Mouse (Mus musculus) spleen, postnatal 10 days (tissue): ENCODE measurements around the gene Cd300a.

ENCODE experiments used
- DNase-seq, 2 experiments: peaks; one replicate each; pipeline ENCODE4 v3.0.0; 2021 to 2022; ENCODE audit warnings: low spot score in 2 of 2

Gene Cd300a

GRCm38 (mm10) chr11:114889991-114890518 lies at the start of gene Cd300a:
Gene Cd300a (plus strand): TSS chr11:114890041.
- no peak for DNase-seq

GRCm38 (mm10) chr11:114843818-114844463 lies 45.9 kb upstream of the Cd300a start:
- no peak for DNase-seq

- no peak for DNase-seq
Observed at GRCm38 (mm10) chr11:114844464-114845220, 45.2 kb upstream of the Cd300a start.

GRCm38 (mm10) chr11:114846336-114846735 lies 43.5 kb upstream of the Cd300a start:
- DNase-seq, result no peak

- DNase-seq, result no peak
Observed at GRCm38 (mm10) chr11:114847008-114847407, 42.8 kb upstream of the Cd300a start.

GRCm38 (mm10) chr11:114849572-114849971 lies 40.3 kb upstream of the Cd300a start:
- no peak for DNase-seq

GRCm38 (mm10) chr11:114850066-114850451 lies 39.8 kb upstream of the Cd300a start:
- DNase-seq, result no peak

- no peak for DNase-seq
Observed at GRCm38 (mm10) chr11:114850452-114851268, 39.2 kb upstream of the Cd300a start, which contains the start of gene Gprc5c. Gene Gprc5c (plus strand): TSS chr11:114851152.

- no peak for DNase-seq
Observed at GRCm38 (mm10) chr11:114851269-114851607, 38.6 kb upstream of the Cd300a start.

GRCm38 (mm10) chr11:114851608-114852310 lies 38.1 kb upstream of the Cd300a start:
- peak in 1 of 2 experiments; percentile 46 for DNase-seq

- DNase-seq, result no peak
Observed at GRCm38 (mm10) chr11:114852311-114853173, 37.3 kb upstream of the Cd300a start.

GRCm38 (mm10) chr11:114853174-114853838 lies 36.5 kb upstream of the Cd300a start:
- no peak for DNase-seq

- DNase-seq, result no peak
Observed at GRCm38 (mm10) chr11:114854581-114854980, 35.3 kb upstream of the Cd300a start.

- no peak for DNase-seq
Observed at GRCm38 (mm10) chr11:114856125-114856524, 33.7 kb upstream of the Cd300a start.

GRCm38 (mm10) chr11:114858641-114859040 lies 31.2 kb upstream of the Cd300a start:
- DNase-seq, result peak in 1 of 2 experiments; percentile 63

- DNase-seq, result no peak
Observed at GRCm38 (mm10) chr11:114861057-114861456, 28.8 kb upstream of the Cd300a start.

- no peak for DNase-seq
Observed at GRCm38 (mm10) chr11:114862687-114863086, 27.2 kb upstream of the Cd300a start.

GRCm38 (mm10) chr11:114863918-114864420 lies 25.9 kb upstream of the Cd300a start:
- no peak for DNase-seq

- DNase-seq, result no peak
Observed at GRCm38 (mm10) chr11:114865999-114866398, 23.8 kb upstream of the Cd300a start.
